Mouse (Mus musculus): ENCODE measurements at regions not wholly inside any gene's neighbourhood (a gene's known extent, or its start where the extent isn't known, plus 50 kb on each side); places are given as distances from the start of the nearest gene placed in this dataset.

- peak; percentile 26 to 86 for DNase-seq (ENCODE audit: low spot score in 2 of 2)
Measured at GRCm38 (mm10) chr1:34738386-34739067, 104.3 kb downstream of the Fam168b start.

DNA sequence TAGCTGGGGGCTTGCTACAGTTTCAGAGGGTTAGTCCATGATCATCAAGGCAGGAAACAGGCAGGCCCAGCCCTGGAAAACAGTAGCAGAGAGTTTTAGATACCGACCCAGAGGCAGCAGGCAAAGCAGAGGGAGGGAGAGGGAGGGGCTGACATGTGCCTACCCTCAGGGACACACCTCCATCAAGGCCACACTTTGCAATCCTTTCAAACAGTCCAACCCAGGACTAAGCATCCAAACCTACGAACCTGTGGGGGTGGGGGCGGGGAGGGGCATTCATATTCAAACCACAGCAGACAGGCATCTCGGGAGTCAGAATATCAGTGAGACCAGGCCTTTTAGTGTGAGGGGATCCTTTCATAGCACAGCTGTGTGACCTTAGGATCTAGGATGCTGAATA lies 103.2 kb downstream of the Fam168b start:
- DNase-seq (ENCODE audit: low spot score in 2 of 2): no peak

GRCm38 (mm10) chr1:34740891-34741290 lies 102.0 kb downstream of the Fam168b start:
- DNase-seq (ENCODE audit: low spot score in 2 of 2): no peak

DNA sequence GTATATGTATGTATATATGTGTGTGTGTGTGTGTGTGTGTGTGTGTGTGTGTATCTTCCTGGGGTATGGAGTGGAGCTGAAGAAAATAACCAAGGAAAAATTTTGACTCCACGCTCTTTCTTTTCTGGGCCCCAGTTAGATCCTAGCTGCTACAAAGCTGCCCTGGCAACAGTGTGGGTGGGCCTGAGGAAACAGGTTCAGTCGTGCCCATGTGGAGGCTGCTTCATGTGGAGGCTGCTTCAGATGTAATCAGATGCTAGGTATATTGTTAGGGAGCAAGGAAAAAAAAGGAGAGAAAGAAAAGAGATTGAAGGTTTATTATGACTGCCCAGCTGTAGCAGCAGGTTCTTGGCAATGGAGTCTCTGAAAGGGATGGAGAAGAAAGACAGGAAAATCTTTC lies 100.6 kb downstream of the Fam168b start:
- no peak for DNase-seq (ENCODE audit: low spot score in 2 of 2)

DNA sequence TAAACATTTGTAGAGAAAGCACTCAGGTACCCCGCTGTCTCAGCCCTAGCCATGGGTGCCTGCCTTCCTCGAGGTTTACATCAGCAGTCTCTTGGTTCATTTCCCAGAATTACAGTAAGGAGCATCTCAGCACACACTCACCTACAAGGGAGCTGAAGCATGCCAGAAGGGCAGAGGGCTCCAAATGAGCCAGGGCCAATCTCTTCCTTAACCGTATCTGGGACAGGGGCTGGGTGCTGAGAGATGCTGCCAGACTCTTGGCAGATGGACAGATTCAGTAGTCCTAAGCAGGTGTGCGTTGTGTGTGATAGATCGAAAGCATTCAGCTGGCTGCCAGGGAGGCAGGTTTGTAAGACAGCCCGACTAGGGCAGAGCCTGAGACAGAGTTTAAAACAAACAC lies 97.0 kb downstream of the Fam168b start:
- DNase-seq (ENCODE audit: low spot score in 2 of 2): no peak

- DNase-seq (ENCODE audit: low spot score in 2 of 2): peak in 1 of 2 experiments; percentile 41
Measured at GRCm38 (mm10) chr1:34749161-34750040, 93.5 kb downstream of the Fam168b start.

DNA sequence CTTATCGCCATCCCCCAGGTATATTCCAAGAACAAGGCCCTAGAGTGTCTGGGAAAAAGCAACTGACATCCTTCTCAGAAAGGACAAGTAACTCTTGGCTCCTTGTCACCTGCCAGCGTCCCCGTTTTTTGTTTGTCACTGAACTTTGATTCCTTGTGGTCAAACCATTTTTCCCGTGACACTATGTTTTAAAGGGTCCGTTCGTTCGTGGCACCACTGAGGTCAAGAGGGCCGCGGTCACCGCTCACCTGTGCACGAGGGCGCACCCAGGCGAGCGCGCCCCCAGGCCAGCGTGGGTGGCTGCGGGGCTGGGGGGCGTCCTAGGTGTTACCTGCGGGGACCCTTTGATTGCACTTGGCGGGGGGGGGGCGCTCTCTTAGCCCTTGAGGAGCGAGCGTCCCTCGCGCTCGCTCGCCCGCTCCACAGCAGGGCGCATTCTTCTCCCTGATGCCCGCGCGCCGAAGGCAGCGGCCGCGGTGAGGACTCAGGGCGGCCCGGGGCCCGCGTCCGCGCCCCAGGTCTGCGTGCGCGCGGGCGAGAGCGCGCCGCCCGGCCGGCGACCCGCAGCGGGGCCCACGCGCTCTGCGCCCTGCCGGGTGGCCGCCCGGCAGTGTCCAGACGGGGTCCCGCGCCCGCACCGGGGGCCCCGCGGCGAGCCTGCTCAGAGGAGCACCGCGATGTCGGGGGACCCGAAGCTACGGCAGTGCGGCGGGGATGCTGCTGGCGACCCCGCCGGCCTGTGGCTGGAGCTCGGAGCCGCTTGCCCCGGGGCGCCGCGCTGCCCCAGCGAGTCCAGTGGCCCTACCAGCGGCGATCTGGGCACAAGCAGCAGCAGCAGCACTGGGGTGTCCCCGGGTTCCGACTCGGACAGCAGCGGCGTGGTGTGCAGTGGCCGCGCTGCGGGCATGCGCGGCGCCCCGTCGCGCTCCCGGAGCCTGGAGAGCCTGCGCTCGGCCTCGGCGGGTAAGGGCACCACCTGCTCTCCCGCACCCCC lies 92.5 kb downstream of the Fam168b start:
- DNase-seq (ENCODE audit: low spot score in 2 of 2): no peak

DNA sequence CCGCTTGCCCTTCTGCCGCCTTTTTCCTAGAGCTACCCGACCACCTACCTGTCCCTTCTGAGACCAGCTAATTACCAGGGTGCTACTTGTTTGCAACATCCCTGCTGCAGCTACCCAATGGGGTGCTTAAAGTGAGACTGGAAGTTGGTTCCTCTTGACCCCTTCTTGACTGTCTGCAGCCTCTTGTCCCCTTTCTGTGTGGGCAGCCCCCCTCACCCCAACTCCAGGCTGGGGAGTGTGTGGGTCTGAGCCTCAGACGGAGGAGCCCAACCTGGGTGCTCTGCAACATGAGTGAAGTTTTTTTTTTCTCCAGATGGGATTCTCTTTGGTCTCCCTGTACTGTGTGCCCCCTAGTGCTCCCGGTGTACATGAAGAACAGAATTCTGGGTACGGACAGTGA lies 91.7 kb downstream of the Fam168b start:
- no peak for DNase-seq (ENCODE audit: low spot score in 2 of 2)

DNA sequence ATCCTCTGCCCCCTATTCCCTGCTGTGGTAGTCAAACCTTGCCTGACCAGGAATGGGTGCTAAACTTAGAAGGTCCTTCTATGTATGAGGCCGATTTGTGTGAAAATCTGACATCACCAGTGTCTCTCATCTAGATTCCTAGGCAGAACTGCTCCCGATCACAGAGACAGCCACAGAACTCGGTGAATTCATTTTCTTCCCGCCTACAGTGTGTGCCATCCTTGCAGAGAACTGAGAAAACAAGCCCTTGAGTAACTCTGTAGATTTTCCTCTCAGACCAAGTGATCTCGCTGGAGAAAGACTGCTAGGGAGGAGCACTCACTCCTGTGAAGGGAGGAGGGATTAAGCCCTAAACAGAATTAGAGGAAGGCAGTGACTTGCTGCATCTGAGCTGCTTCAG lies 89.3 kb downstream of the Fam168b start:
- DNase-seq (ENCODE audit: low spot score in 2 of 2): peak; percentile 30 to 48

- no peak for DNase-seq (ENCODE audit: low spot score in 2 of 2)
Measured at GRCm38 (mm10) chr1:34760547-34760946, 82.3 kb downstream of the Fam168b start.

- DNase-seq (ENCODE audit: low spot score in 2 of 2): no peak
Measured at GRCm38 (mm10) chr1:34761436-34761835, 81.4 kb downstream of the Fam168b start.

DNA sequence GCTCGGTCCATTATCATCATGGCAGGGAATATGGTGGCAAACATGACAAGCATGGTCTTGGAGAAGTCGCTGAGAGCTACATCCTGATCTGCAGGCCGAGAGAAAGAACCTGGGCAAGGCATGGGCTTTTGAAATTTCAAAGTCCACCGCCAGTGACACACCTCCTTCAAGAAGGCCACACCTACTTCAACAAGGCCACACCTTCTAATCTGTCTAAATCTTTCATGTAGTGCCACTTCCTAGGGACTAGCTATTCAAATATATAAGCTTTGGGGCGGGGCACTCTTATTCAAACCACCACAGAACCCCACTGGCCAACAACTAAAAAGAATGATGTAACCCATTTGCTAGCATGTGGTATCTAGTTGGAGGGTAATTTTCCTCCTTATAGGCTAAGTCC lies 81.0 kb downstream of the Fam168b start:
- DNase-seq (ENCODE audit: low spot score in 2 of 2): no peak

All from left cerebral cortex, adult 9 months (tissue).